Mouse (Mus musculus): Measurements from ENCODE around the gene Flrt1. TPM values are rescaled to one million over a fixed set of nuclear protein-coding genes. Genes with fewer than 3 reads are reported as not detected.
A peak's percentile ranks its signal among the peaks of the same experiment; 100 is the strongest.

Flrt1 gene
- total and polyA plus RNA-seq, 3 experiments, result 0.84 to 1.2 (median 1.1) TPM

DNA sequence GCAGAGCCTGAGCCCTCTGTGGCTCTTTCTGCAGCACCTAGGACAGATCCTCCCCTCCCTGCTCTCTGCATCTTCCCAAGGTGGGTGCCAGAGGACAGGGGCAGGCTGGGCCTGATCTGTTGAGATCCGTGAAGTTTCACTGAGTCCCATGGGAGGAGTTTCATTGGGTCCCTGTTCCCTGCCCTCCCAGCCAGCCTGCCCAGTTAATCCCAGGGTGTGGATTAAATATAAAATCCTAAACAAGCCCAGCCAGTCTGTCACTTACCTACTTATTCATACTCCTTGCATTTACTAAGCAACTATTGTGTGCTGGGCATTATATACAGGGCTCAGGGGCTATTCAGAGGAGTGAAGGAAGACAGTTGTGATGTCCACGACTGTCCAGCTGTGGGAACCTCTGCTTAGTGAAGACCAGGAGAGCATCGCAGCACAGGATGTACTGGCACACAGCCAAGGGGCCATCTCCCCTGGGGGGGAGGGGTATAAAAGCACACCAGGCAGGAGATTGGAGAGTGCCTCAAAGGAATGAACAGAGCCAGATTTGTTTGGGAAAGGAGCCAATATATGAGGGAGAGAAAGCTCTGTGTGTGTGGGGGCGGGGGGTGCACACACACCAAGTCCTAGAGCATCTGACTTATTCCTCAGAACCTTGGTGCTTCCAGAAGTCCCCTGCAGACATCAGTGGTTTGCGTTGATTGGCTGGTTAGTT is 36.8 kb upstream of the Flrt1 start:
- Histone ChIP-seq H3K4me3 (no peak overlapping the region), H3K79me2 (replicated peaks; ENCODE audit: control insufficient read depth, insufficient read depth, low read length) (no peaks in the 10 kb centered on the region), H3K9ac (ENCODE audit: low read depth, low read length) (no peak overlapping the region), H3K27me3 (ENCODE audit: control insufficient read depth, insufficient read depth, low read length) (peaks cover 2% of the 10 kb centered on the region; the same call in 1 of the 2 replicates), H3K27ac (no peak overlapping the region), H3K36me3 (ENCODE audit: control insufficient read depth, insufficient read depth, low read length) (no peaks in the 10 kb centered on the region), H3K4me1 (ENCODE audit: control insufficient read depth, insufficient read depth, low read length) (peaks cover 6% of the 10 kb centered on the region)
- 57% methylated on average over 5 of the region's 5 CpGs for WGBS
- intact Hi-C loops (cut with DNase I), result no loop called here
- TF ChIP-seq EP300 (IDR thresholded peaks at IDR 0.05; ENCODE audit: insufficient read depth, low read depth, low read length) (no peak), CTCF (IDR thresholded peaks at IDR 0.05) (no peak), POLR2A (IDR thresholded peaks at IDR 0.05; ENCODE audit: insufficient read depth, low read depth, low read length) (no peak)
- DNase-seq, result no peak

DNA sequence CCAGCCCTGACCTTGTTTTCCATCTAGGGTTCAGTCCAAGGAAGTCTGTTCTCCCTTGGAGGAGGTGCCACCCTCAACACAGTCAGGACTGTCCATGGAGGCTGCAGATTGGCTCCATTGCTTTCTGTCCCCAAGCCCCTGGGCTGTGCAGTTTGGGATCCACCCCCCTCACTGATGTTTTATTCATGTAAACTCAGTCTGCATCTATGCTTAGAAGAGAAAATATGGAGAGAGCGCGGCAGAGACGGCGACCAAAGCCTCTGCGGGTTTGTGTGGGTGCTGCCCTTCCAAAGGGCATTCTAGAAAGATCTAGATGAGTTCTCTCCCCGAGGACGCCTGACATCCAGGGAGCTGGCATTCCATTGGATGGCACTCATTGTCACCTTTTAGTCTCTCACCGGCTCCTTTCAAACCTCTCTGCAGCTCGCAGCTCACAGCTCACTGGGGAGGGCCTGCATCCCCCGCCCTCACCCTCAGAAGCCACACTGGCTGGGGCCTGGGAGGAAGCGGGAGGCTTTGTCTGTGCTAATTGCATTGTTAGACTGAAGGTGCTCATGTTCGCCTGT is 35.4 kb upstream of the Flrt1 start:
- peak overlapping the region; percentile 9; the same call in 1 of the 2 replicates for H3K27ac ChIP-seq

DNA sequence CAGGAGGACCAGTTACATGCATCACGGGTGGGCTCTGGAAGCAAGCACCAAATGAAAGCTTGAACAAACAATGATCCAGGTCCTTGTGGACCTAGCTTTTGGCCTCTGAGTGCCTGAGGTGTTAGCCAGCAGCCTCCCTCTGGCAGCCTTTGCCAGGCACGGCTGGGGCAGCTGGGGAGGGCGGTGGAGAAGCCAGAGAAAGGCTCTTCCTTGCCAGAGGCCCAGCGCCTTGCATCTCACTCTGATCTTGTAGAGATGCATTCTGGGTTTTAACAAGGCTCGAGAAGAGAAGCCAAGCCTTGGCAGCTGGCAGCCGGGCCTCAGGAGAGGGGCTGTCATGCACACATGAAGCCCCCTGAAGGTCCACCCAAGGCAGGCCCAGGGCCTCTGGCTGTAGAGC is 34.8 kb upstream of the Flrt1 start:
- no peak for TF ChIP-seq POLR2A (IDR thresholded peaks at IDR 0.05; ENCODE audit: insufficient read depth, low read depth, low read length)
- TF ChIP-seq CTCF (IDR thresholded peaks at IDR 0.05), result no peak
- TF ChIP-seq EP300 (IDR thresholded peaks at IDR 0.05; ENCODE audit: insufficient read depth, low read depth, low read length), result no peak
- H3K4me3 ChIP-seq, result no peak overlapping the region
- peaks cover 2% of the 10 kb centered on the region; the same call in 1 of the 2 replicates for H3K27me3 ChIP-seq (ENCODE audit: control insufficient read depth, insufficient read depth, low read length)
- whole genome bisulfite sequencing, result 58% methylated on average over 6 of the region's 6 CpGs
- no peak overlapping the region for H3K27ac ChIP-seq
- no peak for DNase-seq
- H3K9ac ChIP-seq (ENCODE audit: low read depth, low read length), result no peak overlapping the region
- H3K4me1 ChIP-seq (ENCODE audit: control insufficient read depth, insufficient read depth, low read length), result peaks cover 6% of the 10 kb centered on the region
- H3K36me3 ChIP-seq (ENCODE audit: control insufficient read depth, insufficient read depth, low read length), result no peaks in the 10 kb centered on the region
- no peaks in the 10 kb centered on the region for H3K79me2 ChIP-seq (replicated peaks; ENCODE audit: control insufficient read depth, insufficient read depth, low read length)
- intact Hi-C loops (cut with DNase I), result no loop called here

More for the DNA sequence above, 35.4 kb upstream of the Flrt1 start:
- Histone ChIP-seq H3K4me1 (ENCODE audit: control insufficient read depth, insufficient read depth, low read length) (peaks cover 6% of the 10 kb centered on the region), H3K9ac (ENCODE audit: low read depth, low read length) (no peak overlapping the region), H3K36me3 (ENCODE audit: control insufficient read depth, insufficient read depth, low read length) (no peaks in the 10 kb centered on the region), H3K79me2 (replicated peaks; ENCODE audit: control insufficient read depth, insufficient read depth, low read length) (no peaks in the 10 kb centered on the region), H3K27me3 (ENCODE audit: control insufficient read depth, insufficient read depth, low read length) (peaks cover 2% of the 10 kb centered on the region; the same call in 1 of the 2 replicates), H3K4me3 (no peak overlapping the region)
- TF ChIP-seq CTCF (IDR thresholded peaks at IDR 0.05), result no peak
- TF ChIP-seq EP300 (IDR thresholded peaks at IDR 0.05; ENCODE audit: insufficient read depth, low read depth, low read length), result no peak
- no peak for TF ChIP-seq POLR2A (IDR thresholded peaks at IDR 0.05; ENCODE audit: insufficient read depth, low read depth, low read length)
- no peak for DNase-seq
- 64% methylated on average over 12 of the region's 12 CpGs for WGBS
- intact Hi-C loops (cut with DNase I), result no loop called here

DNA sequence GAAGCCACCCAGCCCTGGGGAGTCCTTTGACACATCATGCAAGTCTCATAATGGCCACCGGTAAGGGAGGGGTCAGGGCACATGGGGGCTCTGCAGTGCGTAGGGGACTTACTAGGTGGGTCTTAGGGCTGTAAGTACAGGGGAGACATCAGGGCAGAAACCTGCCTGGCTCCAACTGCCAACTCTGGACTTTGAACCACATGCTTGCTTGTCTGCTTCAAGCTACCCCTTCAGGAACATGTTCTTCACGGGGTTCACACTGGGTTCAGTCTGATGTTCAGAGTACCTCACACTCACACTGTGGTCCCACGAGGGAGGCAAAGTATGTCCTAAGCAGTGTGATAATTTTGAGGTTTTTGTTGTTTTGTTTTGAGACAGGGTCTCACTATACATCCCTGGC is 33.8 kb upstream of the Flrt1 start:
- no peak overlapping the region for H3K4me3 ChIP-seq
- no peak overlapping the region for H3K27ac ChIP-seq
- intact Hi-C loops (cut with DNase I), result no loop called here
- H3K4me1 ChIP-seq (ENCODE audit: control insufficient read depth, insufficient read depth, low read length), result peaks cover 11% of the 10 kb centered on the region
- WGBS, result 62% methylated on average over 4 of the region's 4 CpGs
- TF ChIP-seq POLR2A (IDR thresholded peaks at IDR 0.05; ENCODE audit: insufficient read depth, low read depth, low read length) (no peak), CTCF (IDR thresholded peaks at IDR 0.05) (no peak), EP300 (IDR thresholded peaks at IDR 0.05; ENCODE audit: insufficient read depth, low read depth, low read length) (no peak)
- peaks cover 2% of the 10 kb centered on the region; the same call in 1 of the 2 replicates for H3K27me3 ChIP-seq (ENCODE audit: control insufficient read depth, insufficient read depth, low read length)
- no peak for DNase-seq
- H3K9ac ChIP-seq (ENCODE audit: low read depth, low read length), result no peak overlapping the region
- H3K36me3 ChIP-seq (ENCODE audit: control insufficient read depth, insufficient read depth, low read length), result no peaks in the 10 kb centered on the region
- H3K79me2 ChIP-seq (replicated peaks; ENCODE audit: control insufficient read depth, insufficient read depth, low read length), result no peaks in the 10 kb centered on the region

DNA sequence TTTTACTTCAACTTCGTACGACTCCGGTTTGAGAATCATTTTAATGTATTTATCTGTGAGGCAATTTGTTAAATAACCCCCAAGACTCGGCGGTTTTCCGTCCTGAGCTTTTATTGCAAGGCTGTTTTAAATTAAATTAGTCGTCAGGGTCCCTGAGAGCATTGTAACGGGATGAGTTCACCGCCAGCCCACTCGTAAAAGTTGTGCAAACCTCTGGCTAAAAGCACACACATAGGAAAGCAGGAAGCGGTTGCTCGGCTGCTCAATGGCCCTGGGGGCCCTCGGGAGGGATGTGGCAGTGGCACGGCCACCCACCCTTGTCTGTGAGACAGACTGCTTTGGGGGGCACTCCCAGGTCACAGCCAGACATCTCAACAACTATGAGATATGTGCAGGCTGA is 32.8 kb upstream of the Flrt1 start:
- no peak overlapping the region for H3K4me3 ChIP-seq
- no peak overlapping the region for H3K9ac ChIP-seq (ENCODE audit: low read depth, low read length)
- TF ChIP-seq EP300 (IDR thresholded peaks at IDR 0.05; ENCODE audit: insufficient read depth, low read depth, low read length) (no peak), CTCF (IDR thresholded peaks at IDR 0.05) (no peak), POLR2A (IDR thresholded peaks at IDR 0.05; ENCODE audit: insufficient read depth, low read depth, low read length) (no peak)
- H3K27ac ChIP-seq, result no peak overlapping the region
- WGBS, result 75% methylated on average over 14 of the region's 14 CpGs
- H3K4me1 ChIP-seq (ENCODE audit: control insufficient read depth, insufficient read depth, low read length), result peaks cover 11% of the 10 kb centered on the region
- H3K27me3 ChIP-seq (ENCODE audit: control insufficient read depth, insufficient read depth, low read length), result no peaks in the 10 kb centered on the region
- intact Hi-C loops (cut with DNase I), result no loop called here
- no peaks in the 10 kb centered on the region for H3K79me2 ChIP-seq (replicated peaks; ENCODE audit: control insufficient read depth, insufficient read depth, low read length)
- DNase-seq, result no peak
- H3K36me3 ChIP-seq (ENCODE audit: control insufficient read depth, insufficient read depth, low read length), result no peaks in the 10 kb centered on the region
